Mouse (Mus musculus): ENCODE results near the gene Bend7. TPM values are rescaled to one million over a fixed set of nuclear protein-coding genes. Genes with fewer than 3 reads are reported as not detected.

The Bend7 gene
- polyA plus RNA-seq, 1 experiment: 7.9 TPM

DNA sequence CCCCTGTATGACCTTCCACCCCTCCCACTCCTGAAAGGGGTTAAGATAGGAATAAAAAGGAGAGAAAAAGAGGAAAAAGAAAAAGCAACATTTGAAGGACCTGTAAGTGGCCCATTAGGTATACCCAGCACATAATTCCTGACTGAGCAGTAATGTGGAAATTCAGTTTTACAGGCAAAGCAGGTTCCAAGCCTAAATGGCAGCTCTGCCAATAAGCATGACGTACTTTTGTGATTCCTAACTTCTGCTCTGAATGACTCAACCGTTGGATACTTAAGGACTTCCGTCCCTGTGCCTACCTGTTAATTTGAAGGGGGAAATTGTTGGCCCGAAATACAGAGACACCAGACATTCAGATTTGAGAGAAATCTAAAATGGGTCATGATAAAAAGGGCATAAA is 74.9 kb downstream of the Bend7 start:
- no peak for DNase-seq
- no peak for TF ChIP-seq POLR2A (IDR thresholded peaks at IDR 0.05; ENCODE audit: low read depth, low read length)
- TF ChIP-seq CTCF (conservative IDR thresholded peaks at IDR 0.05; ENCODE audit: insufficient read depth, insufficient read length, low read depth, low read length): no peak
- WGBS: 93% methylated on average over 4 of the region's 4 CpGs

DNA sequence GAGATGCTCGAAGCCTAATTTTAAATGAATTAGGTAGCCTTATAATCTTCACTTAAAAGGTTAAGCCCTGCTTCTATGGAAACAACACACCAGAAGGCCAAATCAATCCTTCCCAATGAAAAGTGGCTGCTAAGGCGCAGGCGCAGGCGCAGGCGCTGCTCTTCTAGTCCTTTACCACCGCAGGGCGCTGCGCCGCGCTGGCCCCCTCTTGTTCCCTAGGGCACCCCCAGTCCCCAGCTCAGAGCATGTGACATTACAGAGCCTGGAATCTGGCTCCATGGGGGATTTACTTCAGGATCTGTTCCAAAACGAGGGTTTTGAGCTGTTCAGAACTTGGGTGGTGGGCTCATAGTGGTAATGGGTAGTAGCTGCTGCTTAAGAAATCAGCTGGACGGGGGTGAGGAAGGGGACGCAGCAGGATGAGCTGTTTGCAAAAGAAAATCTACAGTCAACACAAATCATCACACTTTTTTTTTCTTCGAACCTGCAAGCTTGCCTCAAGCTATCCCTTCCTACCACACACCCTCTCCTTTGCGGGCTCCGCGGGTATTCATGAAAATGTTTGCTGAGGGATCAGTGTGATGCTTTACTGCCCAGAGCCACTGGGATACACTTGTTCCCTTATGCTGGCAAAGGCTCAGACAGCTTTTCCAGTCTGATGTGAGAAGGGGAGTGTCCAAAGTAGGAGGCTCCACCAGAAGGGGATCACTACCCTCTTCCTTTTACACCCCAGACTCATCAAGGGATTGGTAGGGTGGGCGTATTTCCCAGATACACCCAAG is 85.0 kb downstream of the Bend7 start:
- Histone ChIP-seq H3K27ac (ENCODE audit: insufficient read depth, low read depth, low read length) (no peak overlapping the region), H3K27me3 (replicated peaks; ENCODE audit: control insufficient read depth, insufficient read depth, low read length) (no peaks in the 10 kb centered on the region), H3K4me3 (ENCODE audit: insufficient read depth, low read depth, low read length) (no peak overlapping the region), H3K36me3 (ENCODE audit: control insufficient read depth, insufficient read depth, low read length) (no peaks in the 10 kb centered on the region), H3K4me1 (ENCODE audit: control insufficient read depth, insufficient read depth, low read length) (no peaks in the 10 kb centered on the region)
- WGBS: 78% methylated on average over 18 of the region's 18 CpGs
- no peak for TF ChIP-seq CTCF (conservative IDR thresholded peaks at IDR 0.05; ENCODE audit: insufficient read depth, insufficient read length, low read depth, low read length)
- no peak for TF ChIP-seq POLR2A (IDR thresholded peaks at IDR 0.05; ENCODE audit: low read depth, low read length)
- DNase-seq: no peak

More for the DNA sequence above, 74.9 kb downstream of the Bend7 start:
- H3K4me3 ChIP-seq (ENCODE audit: insufficient read depth, low read depth, low read length): no peak overlapping the region
- no peak overlapping the region for H3K27ac ChIP-seq (ENCODE audit: insufficient read depth, low read depth, low read length)
- no peaks in the 10 kb centered on the region for H3K27me3 ChIP-seq (replicated peaks; ENCODE audit: control insufficient read depth, insufficient read depth, low read length)
- H3K4me1 ChIP-seq (ENCODE audit: control insufficient read depth, insufficient read depth, low read length): no peaks in the 10 kb centered on the region
- no peaks in the 10 kb centered on the region; the same call in 1 of the 2 replicates for H3K36me3 ChIP-seq (ENCODE audit: control insufficient read depth, insufficient read depth, low read length)

DNA sequence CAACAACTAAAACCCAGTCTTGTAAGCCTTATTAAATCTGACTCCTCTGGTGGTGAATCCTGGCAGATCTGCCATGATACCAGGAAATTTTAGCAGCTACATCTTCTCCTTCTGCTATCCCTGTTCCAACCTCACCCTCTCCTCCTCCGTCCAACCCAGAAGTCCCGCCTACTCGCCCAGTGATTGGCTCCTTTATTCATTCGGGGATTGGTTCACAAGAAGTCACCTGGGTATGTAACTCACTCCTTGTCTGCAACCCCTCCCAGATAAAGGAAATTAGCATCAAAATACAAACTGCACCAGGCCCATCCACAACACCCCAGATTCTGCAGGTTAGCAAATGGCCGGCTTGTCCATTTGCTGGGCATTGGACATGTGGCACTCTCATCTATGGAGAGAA is 98.7 kb downstream of the Bend7 start:
- Histone ChIP-seq H3K4me1 (ENCODE audit: control insufficient read depth, insufficient read depth, low read length) (no peaks in the 10 kb centered on the region), H3K27me3 (replicated peaks; ENCODE audit: control insufficient read depth, insufficient read depth, low read length) (no peaks in the 10 kb centered on the region; the same call in 1 of the 2 replicates), H3K4me3 (ENCODE audit: insufficient read depth, low read depth, low read length) (no peak overlapping the region), H3K36me3 (ENCODE audit: control insufficient read depth, insufficient read depth, low read length) (no peaks in the 10 kb centered on the region), H3K27ac (ENCODE audit: insufficient read depth, low read depth, low read length) (no peak overlapping the region)
- no peak for DNase-seq
- 73% methylated on average over 5 of the region's 5 CpGs for WGBS
- TF ChIP-seq POLR2A (IDR thresholded peaks at IDR 0.05; ENCODE audit: low read depth, low read length): no peak
- TF ChIP-seq CTCF (conservative IDR thresholded peaks at IDR 0.05; ENCODE audit: insufficient read depth, insufficient read length, low read depth, low read length): no peak

DNA sequence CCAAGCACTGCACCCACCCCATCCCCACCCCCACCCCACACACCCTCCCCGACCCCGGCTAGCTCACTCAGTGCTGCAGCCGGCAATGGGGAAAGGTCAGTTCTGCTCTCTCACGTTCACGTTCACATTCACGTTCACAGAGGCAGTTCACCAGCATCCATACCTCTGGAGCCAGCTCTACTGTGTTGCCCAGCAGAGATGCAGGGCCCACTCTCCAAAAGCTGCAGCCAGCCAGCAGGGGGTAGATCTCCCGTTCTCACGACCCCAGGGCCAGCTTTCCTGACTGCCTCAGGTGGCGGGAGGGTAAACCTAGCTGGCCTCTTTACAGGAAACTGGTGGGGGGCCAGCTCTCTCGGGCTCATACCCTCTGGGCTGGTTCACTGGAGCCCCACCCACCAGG is 100.0 kb downstream of the Bend7 start:
- Histone ChIP-seq H3K4me1 (ENCODE audit: control insufficient read depth, insufficient read depth, low read length) (no peaks in the 10 kb centered on the region), H3K4me3 (ENCODE audit: insufficient read depth, low read depth, low read length) (no peak overlapping the region), H3K27ac (ENCODE audit: insufficient read depth, low read depth, low read length) (no peak overlapping the region), H3K27me3 (replicated peaks; ENCODE audit: control insufficient read depth, insufficient read depth, low read length) (no peaks in the 10 kb centered on the region; the same call in 1 of the 2 replicates), H3K36me3 (ENCODE audit: control insufficient read depth, insufficient read depth, low read length) (no peaks in the 10 kb centered on the region)
- 5% methylated on average over 10 of the region's 10 CpGs for WGBS
- no peak for DNase-seq
- TF ChIP-seq POLR2A (IDR thresholded peaks at IDR 0.05; ENCODE audit: low read depth, low read length) (no peak), CTCF (conservative IDR thresholded peaks at IDR 0.05; ENCODE audit: insufficient read depth, insufficient read length, low read depth, low read length) (no peak)

DNA sequence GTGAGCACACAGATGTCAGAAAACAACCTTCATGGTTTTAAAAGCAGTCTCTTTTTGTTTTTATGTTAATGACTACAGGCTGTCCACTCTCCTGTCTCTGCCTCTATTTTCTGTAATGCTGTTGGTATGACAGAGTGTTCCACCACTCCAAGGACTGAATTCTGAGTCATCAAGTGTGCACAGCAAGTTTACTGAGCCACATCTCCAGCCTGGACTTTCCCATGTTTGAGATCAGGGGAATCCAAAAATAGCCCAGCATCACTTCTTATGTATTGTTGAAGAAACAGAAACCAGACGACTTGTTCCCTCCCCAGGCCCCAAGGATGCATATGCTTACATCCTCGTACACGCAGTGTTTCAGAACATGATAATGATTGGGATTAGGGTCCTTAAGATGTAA is 102.6 kb downstream of the Bend7 start:
- Histone ChIP-seq H3K4me1 (ENCODE audit: control insufficient read depth, insufficient read depth, low read length) (no peaks in the 10 kb centered on the region), H3K27ac (ENCODE audit: insufficient read depth, low read depth, low read length) (no peak overlapping the region), H3K4me3 (ENCODE audit: insufficient read depth, low read depth, low read length) (no peak overlapping the region), H3K36me3 (ENCODE audit: control insufficient read depth, insufficient read depth, low read length) (no peaks in the 10 kb centered on the region), H3K27me3 (replicated peaks; ENCODE audit: control insufficient read depth, insufficient read depth, low read length) (no peaks in the 10 kb centered on the region; the same call in 1 of the 2 replicates)
- 81% methylated on average over 3 of the region's 3 CpGs for WGBS
- TF ChIP-seq CTCF (conservative IDR thresholded peaks at IDR 0.05; ENCODE audit: insufficient read depth, insufficient read length, low read depth, low read length): no peak
- TF ChIP-seq POLR2A (IDR thresholded peaks at IDR 0.05; ENCODE audit: low read depth, low read length): no peak
- no peak for DNase-seq

DNA sequence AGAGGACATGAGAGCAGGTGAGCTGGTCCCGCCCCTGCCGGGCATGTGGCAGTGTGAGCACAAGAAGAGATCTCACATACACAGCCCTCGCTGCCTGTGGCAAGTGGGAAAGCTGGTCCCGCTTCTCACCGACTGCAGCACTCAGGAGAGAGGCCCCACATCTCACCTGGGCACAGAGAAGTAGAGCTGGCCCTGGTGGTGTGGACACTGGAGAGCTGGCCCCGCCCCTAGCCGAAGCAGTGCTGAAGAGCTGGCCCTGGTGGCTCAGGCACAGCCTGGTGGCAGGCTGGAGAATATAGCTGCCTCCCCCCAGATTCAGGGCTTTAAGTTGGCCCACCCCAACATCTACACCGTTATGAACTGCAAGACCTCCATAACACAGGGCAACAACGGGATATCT is 106.4 kb downstream of the Bend7 start:
- Histone ChIP-seq H3K36me3 (ENCODE audit: control insufficient read depth, insufficient read depth, low read length) (no peaks in the 10 kb centered on the region), H3K27me3 (replicated peaks; ENCODE audit: control insufficient read depth, insufficient read depth, low read length) (no peaks in the 10 kb centered on the region; the same call in 1 of the 2 replicates), H3K27ac (ENCODE audit: insufficient read depth, low read depth, low read length) (no peak overlapping the region), H3K4me1 (ENCODE audit: control insufficient read depth, insufficient read depth, low read length) (no peaks in the 10 kb centered on the region), H3K4me3 (ENCODE audit: insufficient read depth, low read depth, low read length) (no peak overlapping the region)
- TF ChIP-seq POLR2A (IDR thresholded peaks at IDR 0.05; ENCODE audit: low read depth, low read length) (no peak), CTCF (conservative IDR thresholded peaks at IDR 0.05; ENCODE audit: insufficient read depth, insufficient read length, low read depth, low read length) (no peak)
- WGBS: 75% methylated on average over 9 of the region's 9 CpGs
- no peak for DNase-seq

GRCm38 (mm10) chr2:4828032-4828431 is 110.4 kb downstream of the Bend7 start:
- WGBS: 86% methylated on average over 5 of the region's 5 CpGs
- no peak for DNase-seq
- H3K27me3 ChIP-seq (replicated peaks; ENCODE audit: control insufficient read depth, insufficient read depth, low read length): no peaks in the 10 kb centered on the region
- no peak overlapping the region for H3K27ac ChIP-seq (ENCODE audit: insufficient read depth, low read depth, low read length)
- no peaks in the 10 kb centered on the region for H3K4me1 ChIP-seq (ENCODE audit: control insufficient read depth, insufficient read depth, low read length)
- no peak overlapping the region for H3K4me3 ChIP-seq (ENCODE audit: insufficient read depth, low read depth, low read length)
- TF ChIP-seq POLR2A (IDR thresholded peaks at IDR 0.05; ENCODE audit: low read depth, low read length): no peak
- no peak for TF ChIP-seq CTCF (conservative IDR thresholded peaks at IDR 0.05; ENCODE audit: insufficient read depth, insufficient read length, low read depth, low read length)
- no peaks in the 10 kb centered on the region for H3K36me3 ChIP-seq (ENCODE audit: control insufficient read depth, insufficient read depth, low read length)
